Mouse (Mus musculus) T-helper 17 cell (primary cell): ENCODE measurements around the gene Gm3187.
"Not testable (repeated sequence)": the region's sequence is repeated elsewhere in the genome, so short reads cannot be mapped to it uniquely, and the experiment has no call there.

Experiments
- in situ Hi-C, 2 experiments: fragments of 300-600 bp; cut with MboI, MseI; formaldehyde crosslinking; loops; 1 replicate in 1 of 2; 2 replicates in 1 of 2; pipeline ENCODE4 v1.15.1; 2025; ENCODE audit warnings: high pct_unique_total_duplicates in 2 of 2

Gene Gm3187

GRCm38 (mm10) chr14:5483907-5484306 is at the start of gene Gm3187:
TSS of gene Gm3187 (plus strand) at chr14:5484207.
- in situ Hi-C loops = loop anchor here in 1 of 2 experiments (25.0 kb wide), 2 partner anchors 347 to 378 kb away; partner anchors contain the start of gene Gm8279

DNA sequence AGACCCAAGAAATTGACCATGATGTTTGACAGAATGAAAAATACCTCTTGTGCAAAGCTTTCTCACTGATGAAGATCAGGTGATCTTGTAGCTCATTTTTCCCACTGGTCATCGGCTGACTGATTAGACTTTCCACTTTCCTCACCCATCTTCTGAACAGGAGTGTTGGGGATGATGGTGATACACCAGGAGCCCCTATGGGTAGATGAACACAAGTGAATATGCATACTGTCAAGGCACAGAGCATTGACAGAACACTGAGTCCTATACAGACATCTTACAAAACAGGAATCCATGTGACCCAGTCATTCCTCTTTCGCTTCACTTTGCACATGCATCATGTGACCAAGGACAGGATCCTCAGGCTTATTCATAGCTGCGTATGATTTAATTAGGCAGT is 28.6 kb upstream of the Gm3187 start, which contains the start of gene Gm3194:
Gene Gm3194 (minus strand): TSS at position 101 of the 400 bp plus-strand sequence.
- in situ Hi-C loops = not testable (repeated sequence)

GRCm38 (mm10) chr14:5460469-5460868 is 23.5 kb upstream of the Gm3187 start:
- in situ Hi-C loops = not testable (repeated sequence)

GRCm38 (mm10) chr14:5477730-5478129 is 6.3 kb upstream of the Gm3187 start, which contains the start of gene Gm8246:
TSS of gene Gm8246 (minus strand) at chr14:5477830.
- in situ Hi-C loops = loop anchor here in 1 of 2 experiments (25.0 kb wide), 2 partner anchors 340 to 385 kb away; partner anchors contain the start of gene Gm8279

DNA sequence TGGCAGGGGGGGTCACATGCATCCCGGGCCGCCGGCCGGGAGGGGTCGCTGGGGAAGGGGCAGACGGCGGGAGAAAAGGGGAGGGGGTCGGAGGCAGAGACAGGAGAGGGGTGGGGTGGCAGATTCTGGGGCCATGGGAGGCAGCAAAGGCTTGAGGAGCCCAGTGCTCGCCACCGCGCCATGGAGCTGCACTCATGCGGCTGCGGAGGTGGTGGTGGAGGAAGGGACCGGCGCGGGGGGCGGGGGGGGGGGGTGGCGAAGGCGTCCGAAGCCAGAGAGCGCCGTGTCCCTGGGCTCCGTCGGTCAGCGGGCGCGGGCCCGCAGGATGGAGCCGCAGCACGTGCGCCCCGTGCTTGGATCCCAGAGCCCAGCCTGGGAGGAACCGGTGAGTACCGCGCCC is 17.4 kb downstream of the Gm3187 start, which contains the start of gene Gm3488:
Gene Gm3488 (plus strand): TSS at position 301 of the 400 bp plus-strand sequence.
- in situ Hi-C loops = not testable (repeated sequence)

DNA sequence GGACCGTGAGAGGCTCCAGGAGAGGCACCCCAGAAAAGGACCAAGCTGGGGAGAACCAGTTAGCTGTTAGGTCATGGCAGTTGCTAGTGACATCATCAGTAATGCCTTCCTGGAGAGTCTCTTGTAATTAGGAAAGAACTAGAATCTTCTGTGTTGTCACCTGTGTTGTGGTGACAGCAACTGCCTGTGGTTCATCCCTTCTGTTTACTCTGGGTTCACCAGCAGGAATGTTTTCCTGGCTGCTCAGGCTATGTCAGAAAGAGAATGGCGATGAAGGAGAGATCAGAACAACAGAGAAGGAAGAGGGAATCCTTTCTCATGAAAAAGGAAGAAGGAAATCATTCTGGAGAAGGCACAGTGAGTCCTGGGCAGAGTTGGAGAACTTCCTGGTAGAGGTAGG is 54.2 kb downstream of the Gm3187 start, which contains the start of gene Gm3532:
Gene Gm3532 (plus strand): TSS at position 301 of the 400 bp plus-strand sequence.
- in situ Hi-C loops = loop anchor here in 1 of 2 experiments (25.0 kb wide), 1 partner anchor 351 kb away; the partner anchor contains the start of gene Gm8271
